Mouse (Mus musculus): ENCODE data around the gene Tm9sf2. TPM values are rescaled to one million over a fixed set of nuclear protein-coding genes. Genes with fewer than 3 reads are reported as not detected.
"Not testable (repeated sequence)": the region's sequence is repeated elsewhere in the genome, so short reads cannot be mapped to it uniquely, and the experiment has no call there.

The Tm9sf2 gene
- 100 to 1,000 TPM; 128 to 132 TPM for total RNA-seq (2021)

DNA sequence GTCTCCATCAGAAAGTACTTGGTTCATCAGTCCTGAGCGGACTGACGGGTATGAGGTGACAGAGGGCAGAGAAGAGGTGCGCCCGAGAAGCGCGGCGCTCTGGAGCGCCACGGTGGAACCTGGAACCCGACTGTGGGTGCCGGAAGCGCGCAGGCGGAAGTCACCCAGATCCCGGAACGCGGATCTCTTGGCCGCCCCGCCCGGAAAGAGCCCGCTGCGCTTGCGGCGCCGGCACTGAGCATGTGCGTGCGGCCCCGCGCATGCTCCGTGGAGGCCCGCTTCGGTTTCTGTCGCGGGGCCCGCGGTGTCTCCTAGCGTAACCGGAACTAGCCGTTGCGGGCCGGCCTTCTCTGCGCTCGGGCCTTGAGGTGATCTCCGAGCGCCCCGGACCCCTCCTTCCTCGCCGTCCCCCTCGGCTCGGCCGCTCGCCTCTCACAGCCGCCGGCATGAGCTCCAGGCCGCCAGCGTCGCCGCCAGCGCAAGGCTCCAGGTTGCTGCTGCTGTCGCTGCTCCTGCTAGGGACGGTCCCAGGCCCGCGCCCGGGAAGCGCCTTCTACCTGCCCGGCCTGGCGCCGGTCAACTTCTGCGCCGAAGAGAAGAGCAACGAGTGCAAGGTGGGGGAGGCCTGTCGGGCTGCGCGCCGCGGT, at the start of gene Tm9sf2:
TSS of gene Tm9sf2 (plus strand) at position 217 of the 647 bp plus-strand sequence.
- peak; percentile 94 to 95 for DNase-seq
- intact Hi-C loops (cut with DNase I): loop anchor here (2.0 kb wide), 1 partner anchor 230 kb away; no protein-coding TSS in a partner anchor

GRCm38 (mm10) chr14:122057941-122058346, 48.9 kb upstream of the Tm9sf2 start:
- intact Hi-C loops (cut with DNase I): no loop called here
- no peak for DNase-seq

DNA sequence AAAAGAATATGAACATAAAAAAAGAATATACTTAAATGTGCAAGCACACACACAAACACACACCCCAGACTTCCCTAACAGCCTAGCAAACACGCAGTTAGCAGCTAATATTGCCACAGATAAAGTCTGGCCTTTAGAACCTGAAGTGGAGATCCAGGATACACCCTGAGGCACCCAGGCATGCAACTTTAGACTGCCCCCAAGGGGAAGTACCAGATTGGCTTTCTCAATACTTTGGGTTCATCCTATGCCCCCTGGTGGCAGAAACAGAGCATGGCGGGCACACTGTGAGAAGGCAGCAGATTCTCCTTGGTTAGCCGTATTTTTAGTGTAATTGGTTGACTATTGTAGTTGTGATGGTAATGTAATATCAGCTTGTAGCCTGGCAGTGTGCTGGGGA, 46.2 kb upstream of the Tm9sf2 start:
- intact Hi-C loops (cut with DNase I): loop anchor here (1.0 to 10.0 kb wide), 3 partner anchors 132 to 414 kb away; partner anchors contain the start of gene Zic2
- DNase-seq: peak; percentile 82 to 87

- no peak for DNase-seq
- intact Hi-C loops (cut with DNase I): loop anchor here (10.0 kb wide), 1 partner anchor 413 kb away; the partner anchor contains the start of gene Zic2
These were observed 45.5 kb upstream of the Tm9sf2 start for GRCm38 (mm10) chr14:122061376-122061775.

GRCm38 (mm10) chr14:122062411-122063090, 44.3 kb upstream of the Tm9sf2 start:
- intact Hi-C loops (cut with DNase I): loop anchor here (10.0 kb wide), 1 partner anchor 412 kb away; the partner anchor contains the start of gene Zic2
- DNase-seq: no peak

- no peak for DNase-seq
- intact Hi-C loops (cut with DNase I): loop anchor here (10.0 kb wide), 1 partner anchor 411 kb away; the partner anchor contains the start of gene Zic2
These were observed 43.2 kb upstream of the Tm9sf2 start for GRCm38 (mm10) chr14:122063599-122063998.

GRCm38 (mm10) chr14:122064519-122064918, 42.3 kb upstream of the Tm9sf2 start:
- DNase-seq: peak; percentile 71 to 83
- intact Hi-C loops (cut with DNase I): loop anchor here (1.0 to 10.0 kb wide), 3 partner anchors 66 to 812 kb away; partner anchors contain the start of gene Zic2

- intact Hi-C loops (cut with DNase I): loop anchor here (10.0 kb wide), 1 partner anchor 409 kb away; the partner anchor contains the start of gene Zic2
- no peak for DNase-seq
These were observed 40.6 kb upstream of the Tm9sf2 start for GRCm38 (mm10) chr14:122066243-122066642.

DNA sequence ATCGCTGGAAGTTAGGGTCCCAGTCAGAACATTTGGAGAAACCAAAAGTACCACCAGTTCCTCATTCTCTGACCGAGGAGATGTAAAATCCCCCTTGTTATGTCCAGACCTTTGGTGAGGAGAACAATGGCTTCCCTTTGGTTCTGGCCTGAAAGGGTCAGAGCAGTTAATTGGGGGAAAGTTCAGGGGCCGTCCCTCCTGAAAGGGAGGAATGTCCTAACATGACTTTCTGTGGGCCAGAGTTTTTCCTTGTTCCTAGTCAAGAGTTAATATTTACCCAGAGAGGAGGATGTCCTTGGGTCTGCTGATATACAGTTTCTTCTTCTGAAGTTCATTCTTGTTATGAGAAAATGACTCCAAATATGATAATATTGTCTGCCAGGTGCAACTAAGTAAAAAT, 38.8 kb upstream of the Tm9sf2 start:
- DNase-seq: not testable (repeated sequence)
- intact Hi-C loops (cut with DNase I): loop anchor here (10.0 kb wide), 1 partner anchor 407 kb away; the partner anchor contains the start of gene Zic2

DNA sequence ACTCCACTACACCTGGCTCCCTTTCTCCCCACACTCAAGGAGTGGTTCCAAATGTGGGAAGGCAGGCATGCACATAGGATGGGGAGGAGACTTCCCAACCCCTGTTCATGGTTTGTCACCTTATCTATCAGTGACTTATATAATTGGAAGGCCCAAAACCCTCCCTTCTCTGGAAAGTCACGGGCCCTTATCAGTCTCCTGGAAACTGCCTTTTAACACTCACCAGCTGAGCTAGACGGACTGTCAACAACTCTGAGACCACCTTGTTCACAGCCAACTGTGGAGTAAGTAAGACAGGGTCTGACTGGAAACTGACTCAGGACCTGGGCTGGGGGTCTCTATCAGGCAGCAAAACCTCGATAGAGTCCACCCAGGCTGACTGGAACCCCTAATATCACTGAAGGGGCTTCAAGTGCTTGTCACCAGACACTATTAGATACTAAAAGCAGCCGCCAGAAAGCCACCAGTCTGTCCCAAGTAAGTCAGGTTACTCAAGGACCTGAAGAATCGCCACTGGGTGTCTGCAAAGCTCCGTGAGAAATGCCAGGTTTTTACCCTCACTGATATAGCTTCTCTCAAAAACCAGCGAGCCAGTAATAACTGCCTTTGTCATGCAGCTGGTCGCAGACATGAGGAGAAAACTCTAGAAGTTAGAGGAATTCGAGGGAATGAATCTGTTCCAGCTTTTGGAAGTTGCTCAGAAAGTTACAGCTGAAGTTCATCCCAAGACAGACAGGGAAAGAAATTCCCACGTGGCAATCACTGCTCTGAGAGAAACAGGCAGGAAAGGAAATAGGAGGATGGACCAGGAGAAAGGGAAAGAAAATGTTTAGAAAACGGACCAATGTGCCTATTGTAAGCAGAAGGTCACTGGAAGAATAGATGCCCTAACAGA, 37.8 kb upstream of the Tm9sf2 start:
- peak in 1 of 2 experiments; percentile 46 for DNase-seq
- intact Hi-C loops (cut with DNase I): loop anchor here (10.0 kb wide), 1 partner anchor 406 kb away; the partner anchor contains the start of gene Zic2

DNA sequence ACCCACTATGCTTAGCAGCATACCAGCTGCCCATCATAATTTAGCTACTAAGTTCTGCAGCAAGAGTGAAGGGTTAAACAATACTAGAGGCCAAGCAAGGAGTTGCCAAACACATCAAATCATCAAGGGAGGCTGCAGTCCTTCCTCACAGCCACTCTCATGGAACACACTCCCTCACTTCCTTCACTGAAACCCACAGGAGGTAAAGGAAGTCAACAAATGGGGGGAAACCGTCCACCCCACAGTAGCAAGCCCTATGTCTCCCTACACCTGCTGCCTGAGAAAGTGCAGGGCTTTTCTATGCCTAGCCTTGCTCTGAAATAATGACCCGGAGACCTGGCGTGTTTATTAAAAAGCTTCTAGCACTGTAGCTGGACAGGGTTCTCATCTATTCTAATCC, 36.9 kb upstream of the Tm9sf2 start:
- intact Hi-C loops (cut with DNase I): loop anchor here (2.0 to 10.0 kb wide), 2 partner anchors 41 to 405 kb away; partner anchors contain the start of gene Zic2

DNA sequence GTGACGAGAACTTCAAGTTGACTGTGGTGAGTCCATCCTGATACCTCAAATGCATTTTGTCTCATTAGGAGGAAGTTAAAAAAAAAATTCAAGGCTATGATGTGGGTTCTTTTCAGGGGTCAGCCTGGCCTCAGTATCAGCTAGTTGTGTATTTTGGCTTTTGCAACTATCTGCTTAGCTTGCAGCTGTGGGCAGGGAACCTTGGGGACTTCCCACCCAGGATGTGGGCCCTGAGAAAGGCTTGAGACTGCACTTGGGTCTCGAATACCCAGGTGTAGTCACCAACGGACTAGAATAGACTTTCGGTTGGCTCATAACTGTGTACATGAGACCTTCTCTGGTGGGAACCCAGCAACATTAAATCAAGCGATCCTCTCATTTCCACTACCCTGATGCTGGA, 33.4 kb upstream of the Tm9sf2 start:
- intact Hi-C loops (cut with DNase I): no loop called here

More for the DNA sequence above, 36.9 kb upstream of the Tm9sf2 start:
- no peak for DNase-seq

GRCm38 (mm10) chr14:122074360-122074759, 32.5 kb upstream of the Tm9sf2 start:
- intact Hi-C loops (cut with DNase I): no loop called here
- peak in 1 of 2 experiments; percentile 37 for DNase-seq

More for the DNA sequence above, 33.4 kb upstream of the Tm9sf2 start:
- no peak for DNase-seq

GRCm38 (mm10) chr14:122075485-122076200, 31.2 kb upstream of the Tm9sf2 start:
- peak; percentile 27 to 40 for DNase-seq
- intact Hi-C loops (cut with DNase I): no loop called here

DNA sequence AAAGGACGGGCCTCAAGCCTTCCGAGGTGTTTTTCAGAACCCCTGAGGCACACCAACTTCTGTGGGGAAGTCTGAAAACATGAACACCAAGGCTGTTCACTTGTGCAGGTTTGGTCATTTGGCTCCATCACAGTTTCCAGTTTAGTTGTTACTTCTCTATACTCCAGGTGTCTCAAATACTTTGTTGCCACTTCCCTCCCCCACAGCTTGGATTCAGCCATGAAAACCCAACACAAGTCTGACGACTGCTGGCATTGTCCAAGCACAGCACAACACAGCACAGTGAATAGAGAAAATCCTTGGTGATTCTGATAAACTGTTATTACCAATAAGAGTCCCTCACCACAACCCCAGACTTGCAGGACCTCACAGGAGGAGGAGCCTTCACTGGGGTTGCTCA, 29.8 kb upstream of the Tm9sf2 start:
- DNase-seq: no peak
- intact Hi-C loops (cut with DNase I): no loop called here

GRCm38 (mm10) chr14:122079428-122079827, 27.4 kb upstream of the Tm9sf2 start:
- intact Hi-C loops (cut with DNase I): no loop called here
- DNase-seq: peak; percentile 52 to 73

DNA sequence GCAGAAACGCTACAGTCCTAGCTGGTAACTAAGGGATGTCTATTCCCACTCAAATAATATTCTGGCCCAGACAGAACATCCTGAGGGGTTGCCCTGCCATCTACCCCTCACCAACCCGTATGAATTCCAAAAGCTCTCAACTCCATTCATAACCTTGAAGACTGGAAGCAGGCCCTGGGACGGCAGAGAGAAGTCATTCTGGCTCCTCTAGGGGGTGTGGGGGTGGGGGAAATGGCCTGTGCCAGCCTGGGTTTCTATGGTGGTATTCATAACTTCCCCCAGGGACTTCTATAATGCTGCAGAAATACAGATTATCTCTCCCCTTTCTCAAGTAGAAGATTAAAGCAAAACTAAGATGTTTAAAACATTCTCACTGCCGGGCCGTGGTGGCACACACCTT, 26.9 kb upstream of the Tm9sf2 start:
- DNase-seq: no peak
- intact Hi-C loops (cut with DNase I): no loop called here

DNA sequence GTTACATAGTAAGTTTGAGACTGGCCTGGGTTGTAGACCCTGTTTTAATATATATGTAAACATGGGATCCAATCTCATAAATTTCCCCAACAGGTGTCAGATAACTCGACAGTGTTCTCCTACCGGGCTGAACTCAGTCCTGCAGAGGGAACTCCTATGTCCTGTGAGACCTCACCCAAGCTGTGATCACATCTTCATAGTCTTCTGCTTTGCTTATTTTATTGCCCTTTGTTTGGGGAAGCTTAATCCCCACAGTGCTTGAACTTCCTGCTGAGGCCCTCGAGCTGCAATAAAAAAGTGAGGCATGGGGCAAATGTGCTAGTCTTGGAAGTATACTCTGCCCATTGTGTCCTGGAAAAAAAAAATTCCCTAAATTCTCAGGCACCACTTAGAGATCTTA, 25.5 kb upstream of the Tm9sf2 start:
- DNase-seq: no peak
- intact Hi-C loops (cut with DNase I): no loop called here

- intact Hi-C loops (cut with DNase I): no loop called here
- no peak for DNase-seq
These were observed 23.3 kb upstream of the Tm9sf2 start for GRCm38 (mm10) chr14:122083499-122083898.

DNA sequence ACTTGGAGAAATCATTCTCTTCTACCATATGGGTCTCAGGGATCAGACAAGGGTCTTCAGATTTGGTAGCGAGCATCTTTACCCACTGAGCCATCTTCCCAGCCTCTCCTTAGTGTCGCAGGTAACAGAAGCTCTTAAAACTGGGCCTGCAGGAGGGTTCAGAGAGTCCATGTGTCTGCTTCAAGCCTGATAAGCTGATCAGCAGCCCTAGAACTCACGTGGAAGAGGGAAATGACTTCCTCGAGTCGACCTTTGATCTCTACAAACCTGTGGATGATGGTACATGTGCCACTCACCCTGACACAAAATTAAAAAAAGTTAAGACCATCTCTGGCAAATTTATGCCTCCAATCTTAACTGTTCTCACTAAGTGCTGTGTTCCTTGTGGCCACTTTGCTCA, 18.9 kb upstream of the Tm9sf2 start:
- no peak for DNase-seq
- intact Hi-C loops (cut with DNase I): no loop called here

Measured in heart, postnatal 36 days (tissue).